Mouse (Mus musculus): ENCODE results near the gene Fermt2.

GRCm38 (mm10) chr14:45463599-45463998 is 66.3 kb downstream of the Fermt2 start:
- no peak for TF ChIP-seq POLR2A (IDR thresholded peaks at IDR 0.05; ENCODE audit: control insufficient read depth, low read depth, low read length)
- TF ChIP-seq CTCF (IDR thresholded peaks at IDR 0.05; ENCODE audit: control insufficient read depth, insufficient read depth, insufficient replicate concordance, low read depth, low read length) = no peak
